Mouse (Mus musculus): Measurements from ENCODE around the gene Pih1d1.
A peak's percentile ranks its signal among the peaks of the same experiment; 100 is the strongest.
"Not testable (repeated sequence)": the region's sequence is repeated elsewhere in the genome, so short reads cannot be mapped to it uniquely, and the experiment has no call there.

Gene Pih1d1

GRCm38 (mm10) chr7:45154096-45154992 lies at the start of gene Pih1d1, which contains the start of gene Aldh16a1:
TSS of gene Pih1d1 (plus strand) at chr7:45154303.
TSS of gene Aldh16a1 (minus strand) at chr7:45154584.
- peak; percentile 98 for DNase-seq

GRCm38 (mm10) chr7:45104941-45105340 lies 49.2 kb upstream of the Pih1d1 start:
- DNase-seq = no peak

- DNase-seq = no peak
Measured at GRCm38 (mm10) chr7:45105491-45105890, 48.6 kb upstream of the Pih1d1 start.

DNA sequence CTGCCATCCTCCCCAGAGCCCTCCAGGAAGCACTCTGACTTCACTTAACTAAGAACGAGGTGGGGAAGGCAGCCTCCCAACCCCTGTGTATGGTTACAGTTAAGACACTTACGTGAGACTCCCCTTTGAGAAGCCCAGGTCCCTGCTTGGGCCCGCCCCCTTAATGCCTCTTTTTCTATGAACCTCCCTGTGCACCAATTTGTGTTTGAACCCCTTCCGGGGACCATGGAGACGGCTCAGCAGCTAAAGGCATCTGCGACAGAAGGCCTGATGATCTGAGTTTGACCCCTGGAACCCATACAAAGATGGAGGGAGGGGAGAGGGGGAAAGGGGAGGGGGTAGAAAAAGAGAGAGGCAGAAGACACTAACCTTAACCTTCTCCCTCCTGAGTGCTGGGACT lies 47.7 kb upstream of the Pih1d1 start:
- no peak for DNase-seq

DNA sequence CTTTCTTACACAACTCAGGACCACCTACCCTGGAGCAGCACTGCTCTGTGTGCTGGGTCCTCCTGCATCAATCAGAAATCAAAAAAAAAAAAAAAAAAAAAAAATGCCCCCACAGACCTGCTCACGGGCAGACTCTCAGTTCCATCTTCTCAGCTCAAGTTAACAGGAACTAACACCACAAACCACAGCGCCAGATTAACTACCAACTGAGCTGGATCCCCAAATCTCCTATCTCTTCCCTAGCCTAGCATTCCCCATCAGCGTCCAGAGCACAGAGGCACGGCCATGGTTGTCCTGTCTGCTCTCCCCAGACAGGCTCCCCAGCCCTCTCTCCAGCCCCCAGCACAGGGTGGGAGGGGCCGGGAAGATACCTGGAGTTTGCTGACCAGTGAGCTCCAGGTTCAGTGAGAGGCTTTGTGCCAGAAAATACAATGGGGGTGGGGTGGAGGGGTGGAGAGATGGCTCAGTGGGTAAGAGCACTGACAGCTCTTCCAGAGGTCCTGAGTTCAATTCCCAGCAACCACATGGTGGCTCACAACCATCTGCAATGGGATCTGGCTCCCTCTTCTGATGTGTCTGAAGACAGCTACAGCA lies 47.0 kb upstream of the Pih1d1 start:
- DNase-seq = no peak

DNA sequence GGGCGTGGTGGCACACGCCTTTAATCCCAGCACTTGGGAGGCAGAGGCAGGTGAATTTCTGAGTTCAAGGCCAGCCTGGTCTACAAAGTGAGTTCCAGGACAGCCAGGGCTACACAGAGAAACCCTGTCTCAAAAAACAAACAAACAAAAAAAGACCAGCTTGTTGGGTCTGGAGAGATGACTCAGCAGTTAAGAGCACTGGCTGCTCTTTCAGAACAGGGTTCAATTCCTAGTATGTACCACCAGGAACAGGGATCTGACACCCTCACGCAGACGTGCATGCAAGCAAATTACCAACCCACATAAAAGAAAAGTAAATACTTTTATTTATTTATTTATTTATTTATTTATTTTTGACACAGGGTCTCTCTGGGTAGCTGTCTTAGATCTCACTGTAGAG lies 44.0 kb upstream of the Pih1d1 start:
- not testable (repeated sequence) for DNase-seq

- no peak for DNase-seq
Measured at GRCm38 (mm10) chr7:45111940-45112339, 42.2 kb upstream of the Pih1d1 start.

- no peak for DNase-seq
Measured at GRCm38 (mm10) chr7:45112529-45112928, 41.6 kb upstream of the Pih1d1 start.

GRCm38 (mm10) chr7:45113476-45113875 lies 40.6 kb upstream of the Pih1d1 start:
- DNase-seq = no peak

GRCm38 (mm10) chr7:45117566-45117965 lies 36.5 kb upstream of the Pih1d1 start:
- no peak for DNase-seq

DNA sequence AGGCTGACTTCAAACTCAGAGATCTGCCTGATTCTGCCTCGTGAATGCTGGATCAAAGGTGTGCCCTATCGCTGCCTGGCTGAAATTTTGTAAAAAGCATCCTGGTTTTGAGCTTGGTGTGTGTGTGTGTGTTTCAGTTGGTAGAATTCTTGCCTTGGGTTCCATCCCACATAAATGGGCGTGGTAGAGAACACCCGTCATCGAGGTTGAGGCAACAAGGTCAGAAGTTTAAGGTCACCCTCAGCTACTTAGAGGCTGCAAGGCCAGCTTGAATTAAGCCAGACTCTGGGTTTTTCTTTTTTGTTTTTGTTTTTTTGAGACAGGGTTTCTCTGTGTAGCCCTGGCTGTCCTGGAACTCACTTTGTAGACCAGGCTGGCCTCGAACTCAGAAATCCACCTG lies 35.8 kb upstream of the Pih1d1 start:
- DNase-seq = no peak

DNA sequence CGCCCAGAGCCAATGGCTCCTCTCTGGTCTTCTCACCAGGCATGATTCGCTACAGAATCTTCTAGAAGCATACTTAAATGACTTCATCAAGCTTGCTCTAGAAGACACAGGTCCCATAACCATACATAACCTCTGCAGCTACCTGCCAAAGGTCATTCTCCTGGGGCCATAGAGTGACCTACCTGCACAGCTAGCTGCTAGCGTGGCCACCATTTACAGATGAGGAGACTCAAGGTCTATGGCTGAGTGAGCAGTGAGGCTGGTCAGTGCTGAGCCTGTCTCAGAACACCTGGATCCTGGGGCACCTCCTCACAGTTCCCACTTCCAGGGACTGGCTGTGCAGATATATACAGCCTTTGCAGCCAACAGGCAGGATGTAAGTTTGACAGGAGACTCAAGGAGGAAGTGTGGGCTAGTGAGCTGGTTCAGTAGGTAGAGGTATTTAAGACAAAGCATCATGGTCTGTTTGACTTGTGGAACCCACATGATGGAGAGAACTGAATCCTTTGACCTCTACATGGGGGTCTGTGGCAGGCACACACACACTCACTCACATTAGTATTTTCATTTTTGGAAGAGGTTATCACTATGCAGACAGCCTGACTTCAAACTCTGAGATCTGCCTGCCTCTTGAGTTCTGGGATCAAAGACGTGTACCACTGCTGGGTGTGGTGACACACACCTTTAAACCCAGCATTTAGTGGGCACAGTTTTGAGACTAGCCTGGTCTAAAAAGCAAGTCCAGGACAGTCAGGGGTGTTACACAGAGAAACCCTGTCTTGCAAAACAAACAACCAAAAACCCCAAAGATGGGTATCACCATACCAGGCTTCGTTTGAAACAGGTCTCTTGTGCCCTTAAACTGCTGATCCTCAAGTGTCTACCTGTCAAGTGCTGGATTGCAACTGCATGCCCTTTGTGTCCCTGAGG lies 34.1 kb upstream of the Pih1d1 start:
- peak; percentile 49 for DNase-seq

DNA sequence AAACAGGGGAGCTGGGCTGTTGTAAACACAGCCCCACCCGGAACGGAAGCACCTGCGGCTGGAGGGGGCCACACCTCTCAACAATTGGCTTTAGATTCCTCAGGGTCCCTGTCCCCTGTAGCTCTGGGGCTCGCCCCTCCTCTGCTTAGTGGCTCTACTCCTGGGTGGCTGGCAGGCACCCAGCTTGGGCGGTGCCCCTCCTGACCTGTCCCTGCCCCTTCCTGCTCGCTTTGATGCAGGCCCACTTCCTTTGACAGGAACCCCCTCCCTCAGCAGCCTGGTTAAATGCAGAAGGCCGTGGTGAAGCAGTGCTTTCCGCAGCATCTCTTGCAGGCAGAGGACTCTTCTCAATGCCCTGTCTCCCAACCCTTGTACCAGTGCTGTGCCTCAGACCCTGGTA lies 32.7 kb upstream of the Pih1d1 start:
- DNase-seq = peak; percentile 87

- no peak for DNase-seq
Measured at GRCm38 (mm10) chr7:45121966-45122365, 32.1 kb upstream of the Pih1d1 start.

GRCm38 (mm10) chr7:45122561-45123185 lies 31.4 kb upstream of the Pih1d1 start:
- no peak for DNase-seq

- DNase-seq = peak; percentile 64
Measured at GRCm38 (mm10) chr7:45123186-45123570, 30.9 kb upstream of the Pih1d1 start.

DNA sequence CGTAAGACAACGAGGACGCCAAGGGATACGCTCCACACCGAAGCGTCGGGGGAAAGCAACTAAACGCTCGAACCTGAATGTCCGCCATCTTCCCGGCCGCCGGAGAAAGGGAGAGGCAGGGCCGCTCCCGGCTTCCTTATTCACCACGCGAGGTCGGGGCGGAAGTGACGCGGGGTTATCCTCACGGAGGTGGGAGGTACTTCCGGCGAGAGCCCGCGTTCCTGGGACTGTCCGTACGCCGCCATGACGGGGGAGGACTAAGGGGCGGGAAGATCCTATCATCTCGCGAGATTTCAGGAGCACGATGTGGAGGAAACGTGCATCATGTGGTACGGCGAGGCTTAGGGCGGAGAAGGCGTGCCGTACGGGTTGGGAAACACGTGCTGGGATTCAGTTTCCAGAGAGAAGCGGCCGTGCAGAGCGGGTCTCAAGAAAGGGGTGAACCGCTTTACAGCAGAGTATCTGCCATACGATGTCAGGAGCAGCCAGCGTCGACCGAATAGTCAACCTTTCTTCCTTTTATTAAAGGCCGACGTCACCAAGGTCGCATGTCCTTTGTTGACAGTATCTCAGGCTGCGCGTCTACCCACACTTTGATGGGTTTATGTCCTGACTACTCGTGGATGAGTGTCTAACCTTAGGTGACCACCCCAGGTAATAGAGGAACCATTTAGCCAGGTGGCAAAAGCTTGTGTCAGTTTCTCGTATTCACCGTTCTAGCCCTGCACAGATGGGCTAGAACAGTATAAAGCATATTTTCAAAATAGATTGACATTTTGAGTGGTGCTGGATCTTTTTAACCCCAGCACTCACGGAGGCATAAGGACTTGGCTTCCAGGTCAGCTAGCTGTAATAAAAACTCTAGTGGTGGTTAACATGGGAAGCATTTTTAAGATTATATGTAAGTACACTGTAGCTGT lies 29.6 kb upstream of the Pih1d1 start, which contains the start of gene Rps11:
Gene Rps11 (minus strand): TSS at position 216 of the 920 bp plus-strand sequence.
- DNase-seq = peak; percentile 99

- no peak for DNase-seq
Measured at GRCm38 (mm10) chr7:45125144-45125600, 28.9 kb upstream of the Pih1d1 start.

GRCm38 (mm10) chr7:45125649-45126048 lies 28.5 kb upstream of the Pih1d1 start:
- not testable (repeated sequence) for DNase-seq

DNA sequence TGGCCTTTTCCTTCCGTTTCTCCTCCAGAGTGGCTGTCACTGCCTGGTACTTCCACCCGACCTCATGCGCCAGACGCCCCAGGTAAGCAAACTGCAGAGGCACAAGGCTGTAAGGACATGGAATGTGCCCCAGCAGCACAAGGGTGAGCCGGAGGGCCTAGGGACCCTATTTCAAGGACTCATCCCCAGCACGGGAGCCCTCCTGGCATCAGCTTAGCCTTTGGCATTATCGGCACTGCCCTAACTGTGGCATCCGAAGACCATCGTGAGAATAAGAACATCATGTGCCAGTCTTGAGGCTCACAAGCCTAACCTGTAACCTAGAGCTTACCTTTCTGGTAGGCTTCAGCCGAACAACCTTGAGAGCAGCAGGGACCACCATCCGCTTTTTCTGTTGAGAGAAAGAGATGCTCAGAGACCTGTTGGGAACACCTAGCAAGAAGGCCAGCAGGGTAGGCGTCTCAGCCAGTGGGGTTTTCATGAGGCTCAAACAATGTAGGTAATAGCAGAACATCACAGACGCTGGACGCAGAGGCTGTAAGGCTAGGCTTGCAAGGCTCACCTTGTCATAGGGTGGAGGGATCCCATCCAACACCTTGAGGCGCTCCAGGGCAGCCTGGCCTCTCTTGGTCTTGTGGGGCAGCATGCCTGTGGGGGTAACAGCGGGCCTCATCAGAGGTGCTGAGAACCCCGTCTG lies 27.8 kb upstream of the Pih1d1 start:
- no peak for DNase-seq

Measured in thymus, postnatal 14 days (tissue).